Mouse (Mus musculus): Measurements from ENCODE around the gene 2510039O18Rik.

2510039O18Rik gene

DNA sequence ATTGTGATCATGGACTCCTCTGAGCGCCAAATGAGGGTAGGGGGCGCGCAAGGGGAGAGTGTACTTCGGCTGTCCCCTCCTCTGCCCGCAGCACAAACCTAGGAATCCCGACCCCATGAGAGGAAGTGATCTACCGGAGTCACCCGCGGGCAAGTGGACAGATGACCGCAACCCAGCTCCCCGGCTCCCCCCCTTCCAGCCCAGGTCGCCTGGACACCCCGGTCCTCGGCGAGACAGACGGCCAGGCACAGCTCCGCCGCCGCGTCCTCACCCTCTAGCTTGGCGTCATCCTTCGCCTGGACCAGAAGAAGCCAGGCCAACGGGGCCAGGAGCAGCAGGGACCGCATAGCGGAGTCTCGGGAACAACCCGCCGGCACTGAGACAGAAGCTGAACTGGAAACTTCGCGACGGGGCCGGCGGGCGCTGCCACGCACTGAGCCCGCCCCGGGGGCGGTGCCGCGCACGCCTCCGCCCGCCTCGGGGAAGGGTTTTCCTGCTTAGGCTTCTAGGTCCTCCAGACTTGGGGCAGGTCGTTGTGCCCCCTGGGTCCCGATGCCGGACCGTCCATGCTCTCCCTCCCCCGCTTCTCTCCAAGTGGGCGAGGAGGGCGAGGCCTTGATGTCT is 4.3 kb upstream of the 2510039O18Rik start, which contains the start of gene Plod1:
TSS of gene Plod1 (minus strand) at position 437 of the 624 bp plus-strand sequence.
- DNase-seq (ENCODE audit: low spot score in 2 of 2): peak; percentile 65 to 74

GRCm38 (mm10) chr4:147937021-147937420 is 3.7 kb upstream of the 2510039O18Rik start:
- no peak for DNase-seq (ENCODE audit: low spot score in 2 of 2)

- no peak for DNase-seq (ENCODE audit: low spot score in 2 of 2)
Observed at GRCm38 (mm10) chr4:147937486-147937885, 3.2 kb upstream of the 2510039O18Rik start.

- DNase-seq (ENCODE audit: low spot score in 2 of 2): no peak
Observed at GRCm38 (mm10) chr4:147938148-147939096, 2.3 kb upstream of the 2510039O18Rik start.

DNA sequence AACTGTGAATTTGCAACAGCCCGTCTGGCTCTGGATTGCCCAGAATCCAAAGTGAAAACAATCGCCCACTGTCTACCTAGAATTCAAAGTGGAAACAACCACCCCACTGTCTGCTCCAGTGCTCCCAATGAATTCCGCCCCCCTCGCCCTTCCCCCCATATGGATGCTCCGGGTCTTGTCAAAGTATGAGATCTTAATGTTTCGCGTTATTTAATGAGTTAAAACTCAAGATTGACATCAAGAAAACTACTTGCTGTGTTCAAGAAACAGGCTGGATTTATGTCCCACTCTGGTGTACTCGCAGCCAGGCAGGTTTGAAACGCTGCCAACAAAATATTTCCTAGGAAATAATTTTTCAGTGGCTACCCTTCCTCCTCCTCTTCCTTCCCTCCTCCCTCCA is 584 bp upstream of the 2510039O18Rik start:
- no peak for DNase-seq (ENCODE audit: low spot score in 2 of 2)

DNA sequence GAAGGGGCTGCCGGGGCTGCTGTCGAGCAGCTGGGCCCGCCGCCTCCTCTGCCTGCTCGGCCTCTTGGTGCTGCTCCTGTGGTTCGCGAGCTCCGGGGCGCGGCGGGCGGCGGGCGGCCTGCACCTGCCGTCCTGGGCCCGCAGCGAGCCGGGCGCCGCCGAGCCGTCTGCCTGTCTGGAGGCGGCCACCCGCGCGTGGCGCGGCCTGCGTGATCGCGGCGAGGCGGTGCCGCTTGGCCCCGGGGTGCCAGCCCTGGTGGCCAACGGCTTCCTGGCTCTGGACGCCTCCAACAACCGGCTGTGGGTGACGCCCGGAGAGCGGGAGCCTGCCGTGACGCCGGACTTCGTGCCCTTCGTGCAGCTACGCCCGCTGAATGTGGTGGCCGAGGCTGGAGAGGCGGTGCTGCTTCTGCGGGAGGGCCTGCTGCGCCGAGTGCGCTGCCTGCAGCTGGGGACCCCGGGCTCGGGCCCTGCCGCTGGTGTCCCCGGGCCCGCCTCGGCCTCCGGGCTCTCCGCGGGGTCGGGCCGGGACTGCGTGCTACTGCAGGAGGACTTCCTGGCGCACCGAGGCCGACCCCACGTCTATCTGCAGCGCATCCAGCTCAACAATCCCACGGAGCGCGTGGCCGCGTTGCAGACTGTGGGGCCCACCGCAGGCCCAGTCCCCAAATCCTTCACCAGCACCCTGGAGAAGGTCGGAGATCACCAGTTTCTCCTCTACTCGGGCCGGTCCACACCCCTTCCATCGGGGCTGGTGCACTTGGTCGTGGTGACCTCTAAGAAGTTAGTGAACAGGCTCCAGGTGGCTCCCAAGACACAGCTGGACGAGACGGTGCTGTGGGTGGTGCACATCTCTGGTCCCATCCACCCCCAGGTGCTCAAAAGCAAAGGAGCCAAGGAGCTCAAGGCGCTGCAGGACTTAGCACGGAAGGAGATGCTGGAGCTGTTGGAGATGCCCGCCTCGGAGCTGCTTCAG is 638 bp downstream of the 2510039O18Rik start:
- no peak for DNase-seq (ENCODE audit: low spot score in 2 of 2)

- DNase-seq (ENCODE audit: low spot score in 2 of 2): no peak
Observed at GRCm38 (mm10) chr4:147943005-147943404, 2.3 kb downstream of the 2510039O18Rik start.

DNA sequence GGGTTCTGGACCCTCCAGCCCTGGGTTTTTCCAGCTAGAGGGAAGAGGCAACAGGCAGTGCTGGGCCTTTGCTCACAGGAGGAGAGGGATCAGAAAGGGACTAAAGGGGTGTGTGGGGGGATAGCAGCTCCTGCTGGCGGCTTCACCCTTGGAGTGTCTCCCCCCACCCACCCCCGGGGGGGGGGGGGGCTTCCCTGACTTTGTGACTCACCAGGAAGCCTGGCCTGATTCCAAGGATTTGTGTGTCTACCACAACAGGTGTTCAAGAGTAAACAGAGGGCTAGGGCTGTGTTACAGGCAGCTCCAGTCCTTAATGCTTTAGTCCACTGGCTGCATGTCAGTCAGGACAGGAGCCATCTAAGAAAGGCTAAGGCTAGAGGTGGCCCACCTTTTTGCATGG is 6.8 kb downstream of the 2510039O18Rik start:
- DNase-seq (ENCODE audit: low spot score in 2 of 2): no peak

- DNase-seq (ENCODE audit: low spot score in 2 of 2): no peak
Observed at GRCm38 (mm10) chr4:147953590-147953989, 12.9 kb downstream of the 2510039O18Rik start.

DNA sequence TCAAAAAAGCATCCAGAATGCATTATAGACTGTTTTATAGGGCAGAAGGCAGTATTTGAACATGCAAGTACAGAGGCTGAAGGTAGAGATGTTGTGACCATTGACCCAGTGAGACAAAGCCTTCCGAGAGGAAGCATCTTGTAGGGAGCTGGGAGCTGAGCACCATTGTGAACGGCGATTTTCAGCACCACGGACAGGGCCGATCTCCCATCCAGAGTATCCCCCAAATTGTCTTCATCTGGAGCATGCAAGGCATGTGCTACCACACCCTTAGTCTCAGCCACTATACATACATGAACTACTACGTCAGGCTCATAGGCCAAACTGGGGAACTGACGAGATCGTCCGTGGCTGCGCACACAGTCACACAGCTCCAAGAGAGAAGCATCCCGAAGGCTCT is 16.4 kb downstream of the 2510039O18Rik start:
- DNase-seq (ENCODE audit: low spot score in 2 of 2): no peak

GRCm38 (mm10) chr4:147959881-147960831 is 19.5 kb downstream of the 2510039O18Rik start:
- peak in 1 of 2 experiments; percentile 51 for DNase-seq (ENCODE audit: low spot score in 2 of 2)

DNA sequence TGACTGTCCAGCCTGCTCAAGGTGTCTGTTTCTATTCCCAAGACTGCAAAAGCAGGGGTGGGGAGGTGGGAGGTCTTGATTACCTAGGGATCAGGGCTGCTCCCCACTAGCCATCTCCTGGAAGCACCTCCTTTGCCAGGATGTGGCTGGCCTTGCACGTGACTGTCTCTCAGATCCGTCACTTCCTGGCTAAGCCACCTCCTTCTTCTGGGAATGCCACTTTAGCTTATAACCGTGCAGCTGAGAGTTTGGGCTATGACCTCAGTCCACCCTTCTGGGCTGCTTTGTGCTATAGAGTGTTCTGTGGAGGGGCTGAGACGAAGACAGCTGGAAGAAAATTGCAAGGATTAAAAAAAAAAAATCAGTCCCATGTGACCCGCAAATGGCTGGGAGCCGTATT is 22.1 kb downstream of the 2510039O18Rik start:
- DNase-seq (ENCODE audit: low spot score in 2 of 2): no peak

DNA sequence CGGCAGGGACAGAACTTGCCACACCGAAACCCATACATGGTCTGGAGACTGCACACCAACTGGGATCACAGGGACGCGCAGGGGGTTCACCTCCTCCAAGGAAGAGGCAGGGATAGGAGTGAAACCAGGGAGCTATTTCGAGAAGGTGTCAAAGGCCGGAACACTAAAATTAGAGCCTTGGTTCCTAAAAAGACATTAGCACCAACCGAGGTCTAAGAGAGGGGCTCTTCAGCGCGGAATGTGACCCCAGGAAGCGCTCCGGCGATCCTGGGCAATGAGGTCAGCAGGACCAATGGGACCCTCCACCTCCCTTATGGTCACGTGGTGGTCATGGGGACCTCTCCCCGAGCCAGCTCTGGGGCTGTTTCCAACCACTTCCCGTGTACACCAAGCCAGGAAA is 22.9 kb downstream of the 2510039O18Rik start:
- DNase-seq (ENCODE audit: low spot score in 2 of 2): no peak

GRCm38 (mm10) chr4:147965712-147966111 is 25.0 kb downstream of the 2510039O18Rik start:
- no peak for DNase-seq (ENCODE audit: low spot score in 2 of 2)

DNA sequence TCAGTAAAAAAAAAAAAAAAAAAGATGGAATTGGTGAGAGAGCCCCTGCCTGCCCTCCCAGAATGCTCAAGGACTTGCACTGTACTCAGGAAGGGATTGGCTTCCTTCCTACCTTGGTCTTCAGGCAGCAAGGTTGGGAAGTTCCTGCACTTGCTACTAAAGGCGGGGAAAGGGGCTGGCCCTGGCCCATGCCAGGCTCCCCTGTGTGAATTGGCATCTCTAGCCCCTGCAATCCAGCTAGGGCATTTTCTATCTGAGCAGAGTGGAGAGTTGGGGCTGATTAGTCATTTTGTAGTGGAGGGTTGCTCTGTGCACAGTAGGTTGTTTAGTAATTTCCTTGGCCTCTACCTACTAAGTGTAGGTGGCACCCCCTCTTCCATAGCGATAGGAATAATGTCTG is 28.1 kb downstream of the 2510039O18Rik start:
- no peak for DNase-seq (ENCODE audit: low spot score in 2 of 2)

DNA sequence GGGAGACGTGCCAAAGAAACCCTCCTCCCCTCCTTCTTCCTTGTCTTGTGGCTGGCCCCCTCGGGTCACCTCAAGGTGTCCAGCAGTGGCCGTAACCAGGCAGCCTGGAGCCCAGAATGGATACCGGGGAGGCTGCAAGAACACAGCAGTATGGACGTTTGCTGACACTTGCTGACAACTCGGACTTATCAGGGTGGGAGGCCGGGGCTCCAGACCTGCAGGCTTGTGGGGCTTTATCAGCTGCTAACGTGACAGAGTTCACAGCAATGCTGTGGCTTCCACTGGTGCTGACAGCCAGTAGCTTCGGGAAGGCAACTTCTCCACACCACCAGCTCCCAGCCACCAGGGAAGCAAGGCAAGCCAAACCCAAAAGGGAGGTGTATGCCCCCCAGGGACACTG is 28.6 kb downstream of the 2510039O18Rik start:
- DNase-seq (ENCODE audit: low spot score in 2 of 2): no peak

- no peak for DNase-seq (ENCODE audit: low spot score in 2 of 2)
Observed at GRCm38 (mm10) chr4:147976237-147976636, 35.5 kb downstream of the 2510039O18Rik start.

- no peak for DNase-seq (ENCODE audit: low spot score in 2 of 2)
Observed at GRCm38 (mm10) chr4:147977726-147978125, 37.0 kb downstream of the 2510039O18Rik start.

GRCm38 (mm10) chr4:147978391-147978790 is 37.7 kb downstream of the 2510039O18Rik start:
- no peak for DNase-seq (ENCODE audit: low spot score in 2 of 2)

DNA sequence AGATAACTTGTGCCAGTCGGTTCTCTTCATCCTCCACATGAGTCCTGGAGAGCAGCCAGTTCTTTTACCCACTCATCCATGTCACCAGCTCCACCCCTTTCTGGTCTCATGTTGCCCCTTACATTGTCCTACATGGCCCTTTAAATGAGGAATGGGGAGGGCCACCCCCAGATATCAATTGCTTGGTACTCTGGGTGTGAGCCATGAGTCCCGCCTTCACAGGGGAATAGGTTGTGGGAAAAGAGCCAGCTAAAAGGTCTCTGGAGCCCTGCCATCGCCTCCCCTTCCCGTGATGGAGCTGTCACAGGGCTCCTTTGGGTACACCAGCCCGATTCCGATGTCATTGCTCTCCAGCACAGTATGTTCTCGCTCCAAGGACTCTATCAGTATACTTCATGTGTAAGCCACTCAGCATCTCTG is 38.8 kb downstream of the 2510039O18Rik start:
- DNase-seq (ENCODE audit: low spot score in 2 of 2): no peak
